Mouse (Mus musculus) intestine, embryonic 16.5 days (tissue): ENCODE measurements around the gene Ccn2. TPM values are rescaled to one million over a fixed set of nuclear protein-coding genes. Genes with fewer than 3 reads are reported as not detected.

ENCODE experiments used
- ATAC-seq: fragments of 200-750 bp; cut with Nextera tagmentation; 2 replicates; pipeline ENCODE4 v1.8.0; 2017; ENCODE audit warnings: moderate TSS enrichment, moderate library complexity
- H3K27ac ChIP-seq: fragments of 300-500 bp; sonication (generic); 2 replicates; pipeline ENCODE4 v1.5.1; 2014; ENCODE audit warnings: mild to moderate bottlenecking, low read length
- H3K27me3 ChIP-seq: fragments of 300-500 bp; sonication (generic); replicated peaks from 2 replicates; pipeline ENCODE4 v1.6.1; 2014; ENCODE audit warnings: low read length, control low read depth, mixed read lengths; ENCODE audit not compliant: control insufficient read depth, insufficient read depth
- H3K36me3 ChIP-seq: fragments of 300-500 bp; sonication (generic); 2 replicates; pipeline ENCODE4 v1.6.1; 2014; ENCODE audit warnings: low read length, control low read depth; ENCODE audit not compliant: control insufficient read depth, insufficient read depth
- H3K4me1 ChIP-seq: fragments of 300-500 bp; sonication (generic); 2 replicates; pipeline ENCODE4 v1.6.1; 2014; ENCODE audit warnings: low read length, control low read depth, mixed read lengths; ENCODE audit not compliant: control insufficient read depth, insufficient read depth
- H3K4me2 ChIP-seq: fragments of 300-500 bp; sonication (generic); 2 replicates; pipeline ENCODE4 v1.6.1; 2014; ENCODE audit warnings: low read depth, low read length, control low read depth
- H3K4me3 ChIP-seq: fragments of 300-500 bp; sonication (generic); 2 replicates; pipeline ENCODE4 v1.5.1; 2014; ENCODE audit warnings: mild to moderate bottlenecking, low read length
- H3K9ac ChIP-seq: fragments of 300-500 bp; sonication (generic); 2 replicates; pipeline ENCODE4 v1.6.1; 2014; ENCODE audit warnings: low read depth, low read length
- H3K9me3 ChIP-seq: fragments of 300-500 bp; sonication (generic); 2 replicates; pipeline ENCODE4 v1.6.1; 2016; ENCODE audit warnings: low read length, control low read depth; ENCODE audit not compliant: control insufficient read depth
- WGBS: fragments of 180-500 bp; shearing (Covaris S2); extraction: QIAGEN DNeasy Blood & Tissue Kit; methylation state at CpG from one replicate; pipeline ENCODE4 v1.1.7; 2014; 5-methylcytosine and 5-hydroxymethylcytosine counted together
- polyA plus RNA-seq: library from polyadenylated mRNA; unstranded; fragments of >200 nt; fragmentation: Nextera tagmentation; extraction: Ambion mirVana; gene quantifications from 2 replicates; pipeline ENCODE4 v1.2.1, GENCODE M21; 2015

The Ccn2 gene
- polyA plus RNA-seq, 1 experiment from 2014 or later: 12.7 TPM

GRCm38 (mm10) chr10:24635331-24635815, 40.1 kb downstream of the Ccn2 start:
- Histone ChIP-seq H3K36me3 (no peaks in the 10 kb centered on the region), H3K9me3 (no peaks in the 10 kb centered on the region), H3K4me2 (0 out of 2 replicates have a peak overlapping the region, but pooled peaks have one; percentile 2), H3K4me1 (peaks cover 43% of the 10 kb centered on the region), H3K9ac (no peak overlapping the region), H3K4me3 (no peak overlapping the region), H3K27ac (peak overlapping the region; percentile 96), H3K27me3 (no peaks in the 10 kb centered on the region)
- WGBS: 43% methylated on average over 11 of the region's 11 CpGs
- ATAC-seq: peak; percentile 77

- H3K27ac ChIP-seq: peak overlapping the region; percentile 96
These were observed 40.6 kb downstream of the Ccn2 start for GRCm38 (mm10) chr10:24635884-24636283.

GRCm38 (mm10) chr10:24636986-24637385, 41.7 kb downstream of the Ccn2 start:
- Histone ChIP-seq H3K4me1 (peaks cover 41% of the 10 kb centered on the region), H3K4me2 (0 out of 2 replicates have a peak overlapping the region, but pooled peaks have one; percentile 5), H3K9ac (no peak overlapping the region), H3K36me3 (no peaks in the 10 kb centered on the region), H3K9me3 (no peaks in the 10 kb centered on the region), H3K27ac (peak overlapping the region; percentile 96), H3K4me3 (no peak overlapping the region), H3K27me3 (no peaks in the 10 kb centered on the region)
- ATAC-seq: peak; percentile 34
- 58% methylated on average over 2 of the region's 2 CpGs for WGBS

More at GRCm38 (mm10) chr10:24635884-24636283, 40.6 kb downstream of the Ccn2 start:
- 74% methylated on average over 10 of the region's 10 CpGs for WGBS
- H3K27me3 ChIP-seq: no peaks in the 10 kb centered on the region
- H3K9me3 ChIP-seq: no peaks in the 10 kb centered on the region
- no peaks in the 10 kb centered on the region for H3K36me3 ChIP-seq
- 0 out of 2 replicates have a peak overlapping the region, but pooled peaks have one; percentile 2 for H3K4me2 ChIP-seq
- no peak for ATAC-seq
- no peak overlapping the region for H3K4me3 ChIP-seq
- no peak overlapping the region for H3K9ac ChIP-seq
- peaks cover 41% of the 10 kb centered on the region for H3K4me1 ChIP-seq

GRCm38 (mm10) chr10:24638306-24639070, 43.2 kb downstream of the Ccn2 start:
- Histone ChIP-seq H3K9me3 (no peaks in the 10 kb centered on the region), H3K4me2 (peak overlapping the region; percentile 29; the same call in 1 of the 2 replicates), H3K4me3 (peak overlapping the region; percentile 8; the same call in 1 of the 2 replicates), H3K27ac (peak overlapping the region; percentile 88), H3K36me3 (no peaks in the 10 kb centered on the region), H3K9ac (peak overlapping the region; percentile 11; the same call in 1 of the 2 replicates), H3K27me3 (no peaks in the 10 kb centered on the region), H3K4me1 (peaks cover 41% of the 10 kb centered on the region)
- WGBS: 22% methylated on average over 10 of the region's 10 CpGs
- ATAC-seq: peak; percentile 72

GRCm38 (mm10) chr10:24639596-24639995, 44.4 kb downstream of the Ccn2 start:
- no peak for ATAC-seq
- Histone ChIP-seq H3K27ac (peak overlapping the region; percentile 88; the same call in 1 of the 2 replicates), H3K36me3 (no peaks in the 10 kb centered on the region), H3K9ac (peak overlapping the region; percentile 11; the same call in 1 of the 2 replicates), H3K4me3 (no peak overlapping the region), H3K4me2 (no peak overlapping the region), H3K4me1 (peaks cover 36% of the 10 kb centered on the region), H3K9me3 (no peaks in the 10 kb centered on the region), H3K27me3 (no peaks in the 10 kb centered on the region)
- WGBS: 63% methylated on average over 7 of the region's 7 CpGs

GRCm38 (mm10) chr10:24640186-24640875, 45.1 kb downstream of the Ccn2 start:
- Histone ChIP-seq H3K27ac (no peak overlapping the region), H3K27me3 (no peaks in the 10 kb centered on the region), H3K4me3 (no peak overlapping the region), H3K4me2 (no peak overlapping the region), H3K36me3 (no peaks in the 10 kb centered on the region), H3K9ac (no peak overlapping the region), H3K9me3 (no peaks in the 10 kb centered on the region), H3K4me1 (peaks cover 33% of the 10 kb centered on the region)
- no peak for ATAC-seq
- 71% methylated on average over 6 of the region's 6 CpGs for WGBS

- Histone ChIP-seq H3K4me1 (peaks cover 22% of the 10 kb centered on the region), H3K9ac (no peak overlapping the region), H3K27me3 (no peaks in the 10 kb centered on the region), H3K27ac (no peak overlapping the region), H3K4me3 (no peak overlapping the region), H3K4me2 (no peak overlapping the region), H3K36me3 (no peaks in the 10 kb centered on the region), H3K9me3 (no peaks in the 10 kb centered on the region)
- 69% methylated on average over 14 of the region's 14 CpGs for WGBS
- ATAC-seq: no peak
These were observed 46.3 kb downstream of the Ccn2 start for GRCm38 (mm10) chr10:24641416-24642140.

GRCm38 (mm10) chr10:24642796-24643580, 47.7 kb downstream of the Ccn2 start:
- Histone ChIP-seq H3K9me3 (no peaks in the 10 kb centered on the region), H3K27ac (no peak overlapping the region), H3K27me3 (no peaks in the 10 kb centered on the region), H3K4me1 (peaks cover 19% of the 10 kb centered on the region), H3K9ac (no peak overlapping the region), H3K36me3 (no peaks in the 10 kb centered on the region; the same call in 1 of the 2 replicates), H3K4me2 (no peak overlapping the region), H3K4me3 (no peak overlapping the region)
- no peak for ATAC-seq
- 83% methylated on average over 11 of the region's 11 CpGs for WGBS
